In the genomic region with DNA sequence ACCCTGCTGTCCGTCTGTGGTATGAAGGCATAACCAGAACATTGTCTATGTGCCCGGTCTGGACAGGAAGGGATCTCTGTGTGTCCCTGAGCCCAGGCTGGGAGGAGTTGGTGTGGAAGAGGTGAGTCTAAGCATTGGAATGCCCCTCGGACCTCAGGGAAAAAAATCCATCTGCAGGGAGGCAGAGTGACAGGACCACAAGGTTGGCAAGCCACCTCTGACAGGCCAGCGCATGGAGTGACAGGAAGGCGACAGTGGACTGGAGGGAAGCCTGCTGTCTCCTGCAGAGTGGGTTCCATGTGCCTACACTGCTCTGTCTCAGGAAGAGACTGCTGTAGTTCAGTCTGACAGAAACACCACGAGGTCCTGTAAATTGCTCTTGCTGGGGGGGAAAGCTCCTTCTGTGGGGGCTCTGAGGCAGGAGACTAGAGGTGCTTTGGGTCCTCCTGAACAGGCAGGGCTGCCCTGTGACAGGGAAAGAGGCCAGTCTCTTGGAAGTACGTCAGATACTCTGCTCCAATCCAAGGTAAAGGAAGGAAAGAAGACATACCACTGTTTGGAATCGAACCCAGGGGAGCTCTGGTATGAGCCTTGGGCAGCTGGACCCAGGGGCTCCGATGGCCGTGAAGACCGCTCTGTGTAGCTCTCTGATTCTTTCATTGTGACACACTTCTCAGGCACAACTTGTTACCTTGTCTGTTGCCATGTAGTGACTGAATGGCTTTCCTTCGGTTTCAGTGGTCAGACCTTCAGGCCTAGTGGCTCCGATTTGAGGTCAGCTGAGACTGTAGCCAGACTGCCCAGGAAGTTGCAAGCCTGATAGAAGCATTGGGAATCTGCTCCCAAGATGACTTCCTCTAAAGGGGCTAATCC, we compare ENCODE assay signal across 15 mouse cellular contexts. TPM values are rescaled to one million over a fixed set of nuclear protein-coding genes. Genes with fewer than 3 reads are reported as not detected.
DNase-seq lines count a peak whose midpoint lies in the region; ATAC-seq and TF ChIP-seq lines count a peak whose summit lies in the region.
"Had no signal": no experiment of that assay in that cellular context is flagged by ENCODE, and none has a peak within 500 bp of the region (broad histone marks: within the 10 kb centered on the region; RNA-seq: fewer than 3 reads in every experiment).

No protein-coding gene starts in this region.

- no peak overlapping the region for H3K4me2 ChIP-seq in midbrain, embryonic 11.5 days
- H3K4me2 ChIP-seq in midbrain, postnatal 0 days (ENCODE audit: low read depth, low read length, poor library complexity, severe bottlenecking), result no peak overlapping the region
- H3K4me2 ChIP-seq in kidney, embryonic 14.5 days (replicated peaks; ENCODE audit: low read depth, low read length), result no peak overlapping the region
- H3K4me2 ChIP-seq: heart, embryonic 13.5 days; liver, embryonic 13.5 days; neural tube, embryonic 12.5 days; stomach, embryonic 15.5 days had no signal

- TF ChIP-seq CTCF in midbrain, postnatal 0 days (IDR thresholded peaks at IDR 0.05), result no peak
- no peak for TF ChIP-seq CTCF in bone marrow macrophage, adult 2 months (IDR thresholded peaks at IDR 0.05; ENCODE audit: low read depth, low read length)

- no peak overlapping the region for H3K4me3 ChIP-seq in midbrain, embryonic 11.5 days (ENCODE audit: low read depth, low read length)
- no peak overlapping the region for H3K4me3 ChIP-seq in midbrain, postnatal 0 days (ENCODE audit: low read depth, low read length)
- no peak overlapping the region for H3K4me3 ChIP-seq in bone marrow macrophage, adult 2 months (ENCODE audit: insufficient read depth, low read length)
- no peak overlapping the region for H3K4me3 ChIP-seq in kidney, embryonic 14.5 days (ENCODE audit: low read length)
- H3K4me3 ChIP-seq: heart, embryonic 13.5 days; liver, embryonic 13.5 days; neural tube, embryonic 12.5 days; stomach, embryonic 15.5 days had no signal

- no peak for ATAC-seq in midbrain, embryonic 11.5 days (ENCODE audit: low FRiP score)
- ATAC-seq in midbrain, postnatal 0 days (ENCODE audit: low FRiP score), result no peak
- ATAC-seq in kidney, embryonic 14.5 days (ENCODE audit: low FRiP score, low TSS enrichment), result no peak
- ATAC-seq: hindbrain, postnatal 0 days had no signal

- peak; percentile 47 for DNase-seq in adrenal gland, postnatal 14 days
- DNase-seq in adrenal gland, adult 8-10 months, result no peak
- peak; percentile 82 for DNase-seq in midbrain, embryonic 11.5 days (ENCODE audit: low spot score, missing footprints)
- no peak for DNase-seq in midbrain, postnatal 0 days (ENCODE audit: low spot score)
- DNase-seq in kidney, postnatal 10 days, result no peak
- DNase-seq: cerebellum, adult 11 months; cerebellum, postnatal 14 days; liver, embryonic 13.5 days; thymus, postnatal 36 days had no signal

- no peak overlapping the region for H3K9ac ChIP-seq in midbrain, embryonic 11.5 days (ENCODE audit: low read length)
- no peak overlapping the region for H3K9ac ChIP-seq in midbrain, postnatal 0 days (replicated peaks; ENCODE audit: low read length, poor library complexity, severe bottlenecking)
- no peak overlapping the region for H3K9ac ChIP-seq in kidney, embryonic 14.5 days (ENCODE audit: low read depth, low read length)
- H3K9ac ChIP-seq: liver, embryonic 13.5 days; neural tube, embryonic 12.5 days; stomach, embryonic 15.5 days had no signal

- H3K27me3 ChIP-seq in midbrain, embryonic 11.5 days (ENCODE audit: control insufficient read depth, insufficient read depth, low read length), result no peaks in the 10 kb centered on the region
- no peaks in the 10 kb centered on the region for H3K27me3 ChIP-seq in midbrain, postnatal 0 days (ENCODE audit: insufficient read depth, low read length)
- H3K27me3 ChIP-seq in kidney, embryonic 14.5 days (ENCODE audit: control insufficient read depth, insufficient read depth, low read length), result no peaks in the 10 kb centered on the region
- H3K27me3 ChIP-seq: liver, embryonic 13.5 days; neural tube, embryonic 12.5 days; stomach, embryonic 15.5 days had no signal

- no peak for TF ChIP-seq POLR2A in bone marrow macrophage, adult 2 months (IDR thresholded peaks at IDR 0.05; ENCODE audit: borderline replicate concordance, low read depth, low read length)

- no peak overlapping the region for H3K27ac ChIP-seq in midbrain, embryonic 11.5 days (ENCODE audit: low read depth, low read length)
- no peak overlapping the region for H3K27ac ChIP-seq in midbrain, postnatal 0 days (ENCODE audit: low read depth, low read length)
- H3K27ac ChIP-seq in bone marrow macrophage, adult 2 months (ENCODE audit: insufficient read depth, low read depth, low read length), result peak overlapping the region; percentile 54
- H3K27ac ChIP-seq in kidney, embryonic 14.5 days (ENCODE audit: low read depth, low read length), result no peak overlapping the region
- H3K27ac ChIP-seq: heart, embryonic 13.5 days; hindbrain, postnatal 0 days; liver, embryonic 13.5 days; neural tube, embryonic 12.5 days; stomach, embryonic 15.5 days had no signal

- no peaks in the 10 kb centered on the region for H3K4me1 ChIP-seq in midbrain, embryonic 11.5 days (ENCODE audit: control insufficient read depth, insufficient read depth, low read length)
- no peaks in the 10 kb centered on the region for H3K4me1 ChIP-seq in midbrain, postnatal 0 days (ENCODE audit: insufficient read depth, low read length)
- H3K4me1 ChIP-seq in bone marrow macrophage, adult 2 months (ENCODE audit: control insufficient read depth, insufficient read depth, low read length), result peaks cover 69% of the 10 kb centered on the region
- no peaks in the 10 kb centered on the region for H3K4me1 ChIP-seq in kidney, embryonic 14.5 days (ENCODE audit: control insufficient read depth, insufficient read depth, low read length)

- no peaks in the 10 kb centered on the region for H3K36me3 ChIP-seq in midbrain, embryonic 11.5 days (ENCODE audit: control insufficient read depth, insufficient read depth, low read length)
- H3K36me3 ChIP-seq in midbrain, postnatal 0 days (ENCODE audit: insufficient read depth, low read length), result no peaks in the 10 kb centered on the region
- H3K36me3 ChIP-seq in kidney, embryonic 14.5 days (ENCODE audit: control insufficient read depth, insufficient read depth, low read length), result no peaks in the 10 kb centered on the region
- H3K36me3 ChIP-seq: heart, embryonic 13.5 days; liver, embryonic 13.5 days; neural tube, embryonic 12.5 days; stomach, embryonic 15.5 days had no signal

- 89% methylated on average over 13 of the region's 13 CpGs for WGBS in midbrain, embryonic 11.5 days
- 81% methylated on average over 13 of the region's 13 CpGs for WGBS in midbrain, postnatal 0 days
- WGBS in kidney, embryonic 14.5 days, result 88% methylated on average over 13 of the region's 13 CpGs

- no peaks in the 10 kb centered on the region for H3K9me3 ChIP-seq in midbrain, embryonic 11.5 days (ENCODE audit: control insufficient read depth, low read length)
- no peaks in the 10 kb centered on the region for H3K9me3 ChIP-seq in midbrain, postnatal 0 days (ENCODE audit: low read length)
- no peaks in the 10 kb centered on the region for H3K9me3 ChIP-seq in kidney, embryonic 14.5 days (ENCODE audit: control insufficient read depth, low read length)
- H3K9me3 ChIP-seq: heart, embryonic 13.5 days; liver, embryonic 13.5 days; neural tube, embryonic 12.5 days; stomach, embryonic 15.5 days had no signal

RNA-seq across cellular contexts. Expression of gene Adcy7, which starts 11.3 kb away (rescaled TPM):
- 5.6 and 12.8 TPM in 2 replicates for total RNA-seq in adrenal gland, postnatal 14 days (2021)
- 10 to 100 TPM in 2 of 4 experiments, 1 to 10 TPM in 2; 6.4 to 28.7 (median 14.2) TPM for total RNA-seq in adrenal gland, adult 8-10 months (2022)
- polyA plus RNA-seq in midbrain, embryonic 11.5 days (2014; fragmentation: Nextera tagmentation; extraction: Ambion mirVana), result 1.8 and 2.1 TPM in 2 replicates
- 21.4 and 23.3 TPM in 2 replicates for total RNA-seq in midbrain, postnatal 0 days (2014; rRNA removed)
- 11.1 and 11.9 TPM in 2 replicates for polyA plus RNA-seq in midbrain, postnatal 0 days (2015; fragmentation: Nextera tagmentation; extraction: Ambion mirVana)
- polyA plus RNA-seq in bone marrow macrophage, adult 2 months (2012; ENCODE audit: insufficient read depth, insufficient read length, missing spikeins), result 145 and 146 TPM in 2 replicates
- polyA plus RNA-seq in kidney, embryonic 14.5 days (2014; fragmentation: Nextera tagmentation; extraction: Ambion mirVana), result 2.0 and 3.1 TPM in 2 replicates

Comparison
In these comparisons a context has a peak if more than half of its experiments do, and no peak if none do; other contexts are left out.
1. DNase-seq: peak in adrenal gland, postnatal 14 days (single experiment) and midbrain, embryonic 11.5 days (single experiment); none in adrenal gland, adult 8-10 months (single experiment), midbrain, postnatal 0 days (single experiment) and kidney, postnatal 10 days (single experiment).
2. RNA of gene Adcy7, which starts 11.3 kb away (polyA plus RNA-seq): 145 to 146 TPM in bone marrow macrophage, adult 2 months; 11.1 to 11.9 TPM in midbrain, postnatal 0 days, 2.0 to 3.1 TPM in kidney, embryonic 14.5 days and 1.8 to 2.1 TPM in midbrain, embryonic 11.5 days; every median in the first group is over 10 times any median in the second.